Mouse (Mus musculus) urinary bladder, postnatal 4 days (tissue): ENCODE results near the gene Dennd1a.

Experiments
- DNase-seq, 2 experiments: peaks; one replicate each; pipeline ENCODE4 v3.0.0; 2021 to 2022; ENCODE audit warnings: low spot score in 2 of 2

The Dennd1a gene

DNA sequence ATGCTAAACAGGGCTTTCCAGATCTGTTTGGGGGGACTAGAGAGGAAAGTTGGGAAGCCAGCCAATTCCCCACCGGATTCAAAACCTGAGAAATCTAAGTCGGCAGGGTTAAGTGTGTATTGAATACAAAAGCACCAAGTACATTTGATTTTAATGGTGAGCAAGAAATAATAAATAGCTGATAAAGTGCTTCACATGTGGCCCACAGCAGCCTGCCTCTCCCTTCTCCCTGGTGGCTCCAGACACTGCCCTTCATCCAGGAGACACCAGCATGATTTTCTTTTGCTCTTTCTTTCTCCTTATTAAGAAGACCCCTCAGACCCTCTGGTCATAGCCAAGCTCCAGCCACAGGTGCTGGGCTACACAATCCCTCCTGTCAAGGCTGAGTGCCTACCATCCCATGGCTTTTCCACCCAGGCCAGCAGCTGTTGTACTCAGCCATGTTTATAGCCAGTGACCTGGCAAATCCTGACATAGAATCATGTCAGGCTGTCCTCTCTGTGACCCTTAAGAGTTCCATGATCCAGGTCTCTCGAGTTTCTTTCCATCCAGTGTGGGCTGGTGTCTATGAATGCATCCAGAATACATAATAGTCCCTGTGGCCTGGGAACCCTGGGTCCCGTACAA lies 467.6 kb downstream of the Dennd1a start:
- DNase-seq: no peak

DNA sequence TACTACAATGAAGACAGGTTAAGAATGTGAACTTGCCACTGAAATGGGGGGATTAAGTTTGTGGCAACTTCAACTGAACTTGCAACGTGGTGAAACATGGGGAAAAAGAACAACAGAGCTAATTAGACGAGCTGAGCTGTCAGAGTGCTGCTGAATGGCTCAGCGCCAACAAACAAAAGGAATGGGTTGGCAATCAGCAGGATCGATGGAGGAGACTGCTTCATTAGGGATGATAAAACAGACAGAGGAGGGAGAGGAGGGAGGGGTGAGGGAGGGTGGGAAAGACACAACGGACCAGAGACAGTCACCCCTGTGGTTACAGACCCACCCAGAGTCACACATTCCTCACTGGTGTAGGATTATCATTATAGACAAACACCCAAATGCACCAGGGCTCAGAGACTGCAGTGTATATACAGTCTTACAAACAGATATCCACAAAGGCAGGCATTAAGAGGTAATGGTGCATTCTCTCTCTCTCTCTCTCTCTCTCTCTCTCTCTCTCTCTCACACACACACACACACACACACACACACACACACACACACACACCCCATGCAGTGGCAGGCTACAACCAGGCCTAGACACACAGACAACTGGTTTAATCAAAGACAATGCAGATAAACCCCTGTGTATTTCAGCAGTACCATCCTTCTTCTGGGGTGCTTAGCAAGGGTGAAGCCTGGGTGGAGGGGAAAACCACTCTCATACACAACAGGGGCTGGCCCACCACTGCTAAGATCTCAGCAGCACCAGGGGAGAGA lies 468.2 kb downstream of the Dennd1a start:
- DNase-seq: no peak

GRCm38 (mm10) chr2:37815676-37816075 lies 471.5 kb downstream of the Dennd1a start:
- peak; percentile 50 to 78 for DNase-seq

- no peak for DNase-seq
These were observed 472.3 kb downstream of the Dennd1a start for GRCm38 (mm10) chr2:37814820-37815361.

DNA sequence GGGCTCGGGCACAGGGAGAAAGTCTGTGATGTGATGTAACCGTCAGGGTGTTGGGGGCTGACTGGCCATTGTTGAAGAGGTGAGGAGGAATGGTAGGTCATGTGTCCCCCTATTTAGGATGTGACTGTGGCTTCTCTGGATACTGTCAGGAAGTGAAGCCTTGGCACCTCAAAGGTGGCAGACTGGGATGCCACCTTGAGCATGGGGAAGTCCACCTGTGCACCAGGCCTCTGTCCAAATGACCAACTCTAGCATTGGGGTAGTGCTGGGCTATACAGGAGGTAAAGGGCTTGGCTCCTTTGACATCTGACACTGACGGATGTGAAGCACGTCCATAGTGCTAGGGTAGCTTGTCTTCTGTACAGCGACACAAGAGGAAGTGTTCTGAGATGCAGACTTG lies 474.8 kb downstream of the Dennd1a start:
- no peak for DNase-seq

DNA sequence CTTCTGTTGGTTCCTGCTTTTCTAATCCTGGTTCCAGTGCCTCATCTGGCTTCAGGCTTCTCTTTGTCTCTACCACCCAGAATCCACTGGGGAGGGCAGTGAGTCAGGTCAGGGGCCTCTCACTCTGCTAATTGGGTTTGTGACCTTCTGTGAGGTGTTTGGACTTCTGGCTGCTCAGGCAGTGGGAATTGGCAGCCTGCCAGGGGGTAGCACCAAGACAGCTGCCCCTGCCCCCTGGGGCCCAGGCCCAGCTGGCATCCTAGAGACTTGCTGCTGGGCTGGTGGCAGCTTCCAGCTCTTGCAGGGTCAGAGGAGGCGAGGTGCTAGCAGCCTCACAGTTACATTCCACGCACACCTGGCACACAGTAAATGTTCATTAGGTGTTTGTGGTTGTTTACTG lies 475.5 kb downstream of the Dennd1a start:
- no peak for DNase-seq

GRCm38 (mm10) chr2:37802610-37803212 lies 484.5 kb downstream of the Dennd1a start:
- peak; percentile 54 to 77 for DNase-seq

DNA sequence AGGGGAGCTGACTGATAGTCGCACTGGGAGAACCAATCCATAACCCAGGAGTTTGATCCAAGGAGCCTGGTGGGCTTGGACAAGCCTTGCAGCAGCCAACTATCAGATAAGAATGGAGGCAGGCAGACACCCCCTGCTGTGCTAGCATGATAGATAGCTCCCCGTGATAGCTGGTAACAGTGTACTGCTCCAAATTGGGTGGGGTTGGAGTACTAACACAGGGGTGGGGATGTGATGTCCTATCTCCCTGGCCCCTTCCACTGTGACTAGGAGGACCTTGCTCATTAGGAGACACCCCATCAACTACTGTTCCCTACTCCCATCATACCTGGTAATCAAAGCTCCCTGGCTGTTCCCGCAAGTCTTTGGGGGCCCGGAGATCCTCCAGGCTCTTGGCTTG lies 485.5 kb downstream of the Dennd1a start:
- DNase-seq: no peak

DNA sequence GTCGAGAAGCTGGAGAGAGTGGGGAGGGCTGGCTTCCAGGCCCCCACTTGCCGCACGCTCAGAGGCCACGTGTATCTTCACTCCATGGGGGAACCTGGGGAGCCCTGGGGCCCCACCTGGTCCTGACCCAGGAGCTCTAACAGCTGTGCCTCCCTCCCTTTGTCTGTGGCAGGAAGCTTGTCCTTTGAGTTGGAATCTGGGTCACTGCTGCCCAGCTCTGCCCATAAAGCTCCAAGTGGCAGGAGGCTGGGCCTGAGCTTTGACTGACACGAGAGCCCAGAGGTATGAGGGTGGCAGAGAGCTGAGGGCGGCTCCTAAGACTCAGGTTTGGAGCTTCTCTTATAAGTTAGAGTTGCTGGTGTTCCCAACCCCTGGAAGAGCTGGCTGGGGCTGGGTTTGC lies 488.1 kb downstream of the Dennd1a start:
- no peak for DNase-seq

- DNase-seq: no peak
These were observed 490.1 kb downstream of the Dennd1a start for GRCm38 (mm10) chr2:37797046-37797445.

- DNase-seq: no peak
These were observed 491.2 kb downstream of the Dennd1a start for GRCm38 (mm10) chr2:37796021-37796420.

GRCm38 (mm10) chr2:37791340-37791739 lies 495.9 kb downstream of the Dennd1a start:
- no peak for DNase-seq

- DNase-seq: no peak
These were observed 496.5 kb downstream of the Dennd1a start for GRCm38 (mm10) chr2:37790738-37791137.

- no peak for DNase-seq
These were observed 497.2 kb downstream of the Dennd1a start for GRCm38 (mm10) chr2:37789995-37790394.

GRCm38 (mm10) chr2:37789029-37789428 lies 498.2 kb downstream of the Dennd1a start:
- no peak for DNase-seq

DNA sequence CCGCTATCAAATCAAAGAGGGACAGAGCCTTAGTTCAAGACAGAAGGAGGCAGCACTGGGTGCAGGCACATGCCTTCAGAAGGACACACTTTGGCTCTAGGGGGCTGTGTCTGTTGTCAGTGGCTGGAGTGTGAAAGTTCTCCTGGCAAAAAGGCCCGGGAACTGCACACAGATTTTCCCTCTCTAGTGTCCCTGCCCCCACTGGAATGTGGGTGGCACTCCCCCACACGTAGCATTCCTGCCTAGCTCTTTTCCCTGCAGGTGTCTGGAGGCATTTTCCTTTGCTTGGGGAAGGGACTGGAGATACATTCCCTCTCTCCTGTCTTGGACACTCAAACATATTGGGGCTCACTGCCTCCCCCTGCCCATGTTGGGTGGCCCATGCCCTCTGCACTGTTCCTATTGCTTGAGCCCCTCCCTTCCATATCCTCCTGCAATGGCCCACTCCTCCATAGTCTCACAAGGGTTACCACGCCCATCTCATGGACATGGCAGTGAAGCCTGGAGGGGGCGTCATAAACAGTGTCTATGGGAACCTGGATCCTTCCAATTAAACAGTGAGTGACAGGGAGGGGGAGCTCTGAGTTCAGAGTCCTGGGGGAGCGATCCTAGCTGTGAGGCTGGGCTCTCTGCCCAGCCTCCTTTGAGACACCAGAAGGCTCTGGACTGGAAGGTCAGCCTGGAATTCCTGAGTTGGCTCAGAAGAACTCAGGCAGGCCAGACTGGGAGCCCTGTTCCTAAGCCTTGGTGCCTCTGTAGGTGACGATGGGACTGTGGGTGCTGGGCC lies 498.8 kb downstream of the Dennd1a start:
- no peak for DNase-seq

GRCm38 (mm10) chr2:37786461-37786860 lies 500.7 kb downstream of the Dennd1a start:
- DNase-seq: no peak

- no peak for DNase-seq
These were observed 502.7 kb downstream of the Dennd1a start for GRCm38 (mm10) chr2:37784473-37784872.

DNA sequence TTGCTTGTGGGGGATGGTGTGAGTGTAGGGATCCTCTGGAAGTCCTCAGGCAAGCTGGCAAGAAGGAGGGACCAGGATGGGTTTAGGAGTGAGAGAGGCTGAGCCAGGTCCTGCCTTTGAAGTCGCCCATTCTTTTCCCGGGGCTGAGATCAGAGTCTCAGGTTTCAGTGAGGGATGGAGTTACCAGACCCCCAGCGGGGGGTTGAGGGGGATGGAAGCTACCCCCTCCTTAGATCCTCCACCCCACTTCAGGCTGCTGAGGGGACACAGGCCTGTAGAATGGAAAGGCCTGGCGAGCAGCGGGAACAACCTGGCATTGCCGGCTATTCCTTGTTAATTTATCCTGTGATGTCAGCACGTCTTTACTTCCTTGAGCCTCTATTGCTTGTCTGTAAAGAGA lies 505.2 kb downstream of the Dennd1a start:
- DNase-seq: no peak

DNA sequence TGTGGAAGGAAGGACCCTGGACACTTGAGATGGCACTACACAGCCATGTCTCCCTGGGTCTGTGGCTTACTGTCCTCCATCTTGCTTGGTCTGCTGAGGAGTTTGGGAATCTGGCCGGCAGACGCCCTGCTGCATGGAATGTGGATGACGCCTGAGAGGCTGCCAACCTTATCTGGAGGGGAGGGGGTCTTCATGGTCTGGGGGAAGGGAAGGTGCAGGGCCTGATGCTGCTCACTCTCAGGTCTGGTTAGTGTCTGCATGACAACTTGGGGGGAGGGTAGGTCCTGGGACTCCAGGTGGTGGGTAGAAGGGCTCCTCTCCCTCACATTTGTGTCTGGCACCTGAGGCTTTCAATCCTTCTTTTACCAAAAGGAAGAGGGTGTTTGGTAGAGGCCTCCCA lies 505.8 kb downstream of the Dennd1a start:
- no peak for DNase-seq

DNA sequence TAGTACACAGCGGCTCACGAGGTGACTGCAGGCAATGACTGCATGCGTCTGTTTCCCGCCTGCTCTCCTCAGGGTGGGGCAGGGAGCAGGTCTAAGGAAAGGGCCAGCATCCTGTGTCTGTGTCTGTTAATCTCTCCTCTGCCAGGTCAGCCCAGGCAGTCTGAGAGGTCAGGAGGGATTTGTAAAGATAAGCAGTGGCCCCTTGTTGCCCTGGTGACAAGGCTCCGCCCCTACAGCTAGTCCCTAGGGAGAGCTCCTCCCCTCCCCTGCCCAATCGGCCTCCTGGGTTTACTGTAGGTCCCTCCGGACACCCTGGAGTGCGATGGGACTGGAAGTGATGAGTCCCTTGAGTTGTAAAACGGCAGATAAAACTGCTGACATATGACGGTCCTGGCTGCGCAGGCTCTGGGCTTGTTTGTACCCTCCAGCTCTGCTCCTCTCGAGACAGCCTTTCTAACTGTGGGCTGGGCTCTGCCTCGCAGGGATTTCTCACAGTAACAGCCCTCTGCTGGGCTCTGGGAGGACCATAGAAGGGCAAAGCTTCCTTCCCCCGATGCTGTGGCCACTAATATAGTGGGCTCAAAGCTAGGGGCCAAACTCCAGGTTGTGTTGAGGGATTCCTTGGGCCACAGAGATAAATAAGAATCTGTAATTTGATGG lies 506.8 kb downstream of the Dennd1a start:
- no peak for DNase-seq
